ENCODE assay signal across 24 mouse cellular contexts in the genomic region with DNA sequence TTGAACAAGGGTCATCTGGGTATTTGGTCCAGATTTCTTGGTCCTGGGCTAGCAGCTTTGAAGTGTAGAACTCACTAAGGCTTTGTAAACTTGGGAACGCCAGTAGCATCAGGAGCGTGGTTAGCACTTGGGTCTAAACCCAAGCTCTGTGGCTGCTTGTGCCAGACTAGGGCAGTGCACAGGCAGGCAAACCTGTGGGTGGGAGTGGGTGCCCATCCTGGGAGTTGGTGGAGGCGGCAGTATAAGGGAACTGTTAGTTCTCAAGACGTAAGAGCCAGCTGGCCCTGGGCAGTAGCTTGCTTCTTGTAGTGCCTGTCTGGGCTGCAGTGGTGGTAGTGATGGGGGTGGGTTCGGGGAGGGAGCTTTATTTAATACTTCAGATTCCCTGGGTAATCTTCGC. TPM values are rescaled to one million over a fixed set of nuclear protein-coding genes. Genes with fewer than 3 reads are reported as not detected.
DNase-seq lines count a peak whose midpoint lies in the region; ATAC-seq and TF ChIP-seq lines count a peak whose summit lies in the region.
"Had no signal": no experiment of that assay in that cellular context is flagged by ENCODE, and none has a peak within 500 bp of the region (broad histone marks: within the 10 kb centered on the region; RNA-seq: fewer than 3 reads in every experiment).

No protein-coding gene starts in this region.

- TF ChIP-seq EP300 in lung, postnatal 0 days (IDR thresholded peaks at IDR 0.05): no peak

- H3K4me3 ChIP-seq in liver, embryonic 13.5 days (replicated peaks): no peak overlapping the region
- H3K4me3 ChIP-seq in lung, postnatal 0 days (ENCODE audit: low read depth, low read length): no peak overlapping the region
- H3K4me3 ChIP-seq: forebrain, embryonic 13.5 days; heart, adult 2 months; limb, embryonic 15.5 days; megakaryocyte, embryonic 14.5 days had no signal

- intact Hi-C loops in left cerebral cortex, postnatal 10 days (cut with DNase I): no loop called here

- peak; percentile 62 for ATAC-seq in frontal cortex, adult (ENCODE audit: low TSS enrichment)
- ATAC-seq in liver, embryonic 13.5 days (ENCODE audit: low read depth): no peak
- no peak for ATAC-seq in lung, postnatal 0 days
- ATAC-seq: CD4-positive, CD25-positive, alpha-beta regulatory T cell, adult 4 months; forebrain, embryonic 13.5 days; midbrain, embryonic 16.5 days had no signal

- H3K9me3 ChIP-seq in liver, embryonic 13.5 days (replicated peaks): no peaks in the 10 kb centered on the region
- no peaks in the 10 kb centered on the region for H3K9me3 ChIP-seq in lung, postnatal 0 days (ENCODE audit: low read length)
- H3K9me3 ChIP-seq: forebrain, embryonic 13.5 days; limb, embryonic 15.5 days; megakaryocyte, embryonic 14.5 days had no signal

- no peak overlapping the region for H3K4me2 ChIP-seq in liver, embryonic 13.5 days
- H3K4me2 ChIP-seq in lung, postnatal 0 days (replicated peaks; ENCODE audit: low read depth, low read length): no peak overlapping the region
- H3K4me2 ChIP-seq: forebrain, embryonic 13.5 days; limb, embryonic 15.5 days had no signal

- TF ChIP-seq CTCF in lung, postnatal 0 days (IDR thresholded peaks at IDR 0.05): no peak

- H3K27ac ChIP-seq in liver, embryonic 13.5 days: peak overlapping the region; percentile 92
- no peak overlapping the region for H3K27ac ChIP-seq in lung, postnatal 0 days (ENCODE audit: low read length)
- H3K27ac ChIP-seq: forebrain, embryonic 13.5 days; heart, adult 2 months; limb, embryonic 15.5 days had no signal

- DNase-seq in frontal cortex, postnatal 10 days (ENCODE audit: low spot score in 2 of 2): no peak
- peak; percentile 66 to 80 for DNase-seq in left cerebral cortex, adult 18-20 months (ENCODE audit: low spot score in 2 of 2)
- DNase-seq in left cerebral cortex, postnatal 10 days (ENCODE audit: extremely low spot score in 1 of 2, low spot score in 2 of 2): no peak
- peak; percentile 80 for DNase-seq in brain, adult 2 months (ENCODE audit: low read depth, low spot score)
- DNase-seq in liver, embryonic 13.5 days: no peak
- no peak for DNase-seq in kidney, postnatal 4 days
- no peak for DNase-seq in lung, postnatal 0 days (ENCODE audit: low spot score)
- DNase-seq: adrenal gland, adult 2 months; cerebellum, postnatal 14 days; gastrocnemius, postnatal 10 days; heart, adult 2 months; kidney, adult 2 months; kidney, postnatal 36 days; lung, postnatal 14 days; thymus, adult 18-20 months had no signal

- peaks cover 27% of the 10 kb centered on the region for H3K36me3 ChIP-seq in liver, embryonic 13.5 days
- H3K36me3 ChIP-seq in lung, postnatal 0 days (ENCODE audit: insufficient read depth, low read length): no peaks in the 10 kb centered on the region
- H3K36me3 ChIP-seq: limb, embryonic 15.5 days had no signal

- H3K27me3 ChIP-seq in liver, embryonic 13.5 days: no peaks in the 10 kb centered on the region
- no peaks in the 10 kb centered on the region for H3K27me3 ChIP-seq in lung, postnatal 0 days (replicated peaks; ENCODE audit: insufficient read depth, low read length)
- H3K27me3 ChIP-seq: forebrain, embryonic 13.5 days; limb, embryonic 15.5 days; megakaryocyte, embryonic 14.5 days had no signal

- 78% methylated on average over 6 of the region's 6 CpGs for WGBS in liver, embryonic 13.5 days (ENCODE audit: insufficient replicate concordance)
- 84% methylated on average over 6 of the region's 6 CpGs for WGBS in lung, postnatal 0 days

- H3K9ac ChIP-seq in liver, embryonic 13.5 days: peak overlapping the region; percentile 3; the same call in 1 of the 2 replicates
- H3K9ac ChIP-seq in lung, postnatal 0 days (replicated peaks; ENCODE audit: low read depth): no peak overlapping the region
- H3K9ac ChIP-seq: forebrain, embryonic 13.5 days; limb, embryonic 15.5 days had no signal

- peaks cover 99% of the 10 kb centered on the region for H3K4me1 ChIP-seq in liver, embryonic 13.5 days (replicated peaks)
- H3K4me1 ChIP-seq in lung, postnatal 0 days (ENCODE audit: insufficient read depth, low read depth, low read length): no peaks in the 10 kb centered on the region

RNA-seq across cellular contexts. Expression of gene Bcl11a, which starts 47.2 kb away (rescaled TPM):
- total RNA-seq in left cerebral cortex, adult 18-20 months (2021): 10 to 100 TPM; 87.2 to 93.6 TPM
- 100 to 1,000 TPM; 142 to 145 TPM for total RNA-seq in left cerebral cortex, postnatal 10 days (2021)
- 37.9 and 45.0 TPM in 2 replicates for polyA plus RNA-seq in liver, embryonic 13.5 days (2015; fragmentation: Nextera tagmentation; extraction: Ambion mirVana)
- polyA plus RNA-seq in lung, postnatal 0 days (2015; fragmentation: Nextera tagmentation; extraction: Ambion mirVana): 2.4 and 2.6 TPM in 2 replicates

RNA-seq across cellular contexts. Expression of gene A830031A19Rik, which starts 50.2 kb away (rescaled TPM):
- total RNA-seq in left cerebral cortex, adult 18-20 months (2021): 1 to 10 TPM; 1.1 to 1.4 TPM
- under 1 TPM; 0.49 to 0.94 TPM for total RNA-seq in left cerebral cortex, postnatal 10 days (2021)
- polyA plus RNA-seq in liver, embryonic 13.5 days (2015; fragmentation: Nextera tagmentation; extraction: Ambion mirVana): not detected in 2 replicates
- not detected in 2 replicates for polyA plus RNA-seq in lung, postnatal 0 days (2015; fragmentation: Nextera tagmentation; extraction: Ambion mirVana)
- total RNA-seq: adrenal gland, adult 2 months; gastrocnemius, postnatal 10 days; heart, adult 2 months had no signal
- polyA plus RNA-seq: adrenal gland, adult 2 months; CD4-positive, CD25-positive, alpha-beta regulatory T cell, adult 4 months; forebrain, embryonic 13.5 days; heart, adult 2 months; heart, embryonic 16.5 days; hindbrain, embryonic 11.5 days; kidney, adult 2 months; midbrain, embryonic 16.5 days; neural tube, embryonic 11.5 days had no signal

Comparison
In these comparisons a context has a peak if more than half of its experiments do, and no peak if none do; other contexts are left out.
1. DNase-seq: peak in left cerebral cortex, adult 18-20 months (2 of 2) and brain, adult 2 months (single experiment); none in frontal cortex, postnatal 10 days (0 of 2), left cerebral cortex, postnatal 10 days (0 of 2), liver, embryonic 13.5 days (single experiment), kidney, postnatal 4 days (0 of 2) and lung, postnatal 0 days (single experiment).